Mouse (Mus musculus) urinary bladder, postnatal 14 days (tissue): Measurements from ENCODE around the gene Tprgl.

ENCODE experiments used
- DNase-seq: peaks from one replicate; pipeline ENCODE4 v3.0.0; 2021; ENCODE audit warnings: low spot score

Gene Tprgl

GRCm38 (mm10) chr4:154118782-154119181 lies 41.7 kb downstream of the Tprgl start:
- no peak for DNase-seq

- DNase-seq: no peak
These were observed 44.0 kb downstream of the Tprgl start for GRCm38 (mm10) chr4:154116421-154116820.

- no peak for DNase-seq
These were observed 50.6 kb downstream of the Tprgl start for GRCm38 (mm10) chr4:154109850-154110243.

GRCm38 (mm10) chr4:154109216-154109849 lies 51.1 kb downstream of the Tprgl start:
- DNase-seq: no peak
